Mouse (Mus musculus): ENCODE results near the gene Ccdc28a.

The Ccdc28a gene

DNA sequence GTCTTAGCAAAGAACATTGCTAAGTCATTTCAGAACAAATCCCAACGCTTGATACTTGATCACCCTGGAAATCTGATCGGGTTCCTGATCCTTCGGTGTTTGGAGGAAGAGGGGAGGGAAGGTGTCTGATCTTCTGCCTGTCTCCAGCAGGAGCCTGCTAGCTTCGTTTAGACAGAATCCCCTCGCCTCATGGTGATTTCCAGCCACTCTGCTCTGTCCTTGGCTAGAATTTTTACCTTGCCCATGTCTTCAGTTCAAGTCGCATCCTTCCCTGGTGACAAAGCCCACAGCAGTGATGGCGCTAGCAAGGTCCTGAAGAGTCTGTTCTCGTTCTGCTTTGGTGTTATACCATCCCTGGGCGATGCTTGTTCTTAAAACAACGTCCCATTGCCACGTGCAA is 40.6 kb downstream of the Ccdc28a start:
- DNase-seq = no peak

DNA sequence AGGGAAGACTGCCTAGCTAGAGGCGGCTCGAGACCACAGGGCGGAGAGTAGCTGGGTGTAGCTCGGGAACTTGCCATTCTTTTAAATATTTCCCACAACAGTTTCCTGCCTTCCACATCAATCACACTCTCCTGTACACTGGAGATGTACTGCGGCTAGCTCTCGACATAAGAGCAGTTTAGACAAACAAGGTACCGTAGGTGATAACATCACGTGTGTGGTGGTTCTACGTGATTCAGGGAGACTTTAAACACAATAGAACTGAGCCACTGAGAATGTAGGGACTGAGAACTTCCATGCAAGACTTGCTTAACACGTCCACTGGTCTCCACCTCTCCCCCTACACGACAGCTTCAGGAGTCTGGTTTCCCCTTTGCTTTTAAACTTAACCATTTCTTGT is 41.6 kb downstream of the Ccdc28a start:
- DNase-seq = no peak

GRCm38 (mm10) chr10:18191706-18192105 is 43.1 kb downstream of the Ccdc28a start:
- DNase-seq = no peak

DNA sequence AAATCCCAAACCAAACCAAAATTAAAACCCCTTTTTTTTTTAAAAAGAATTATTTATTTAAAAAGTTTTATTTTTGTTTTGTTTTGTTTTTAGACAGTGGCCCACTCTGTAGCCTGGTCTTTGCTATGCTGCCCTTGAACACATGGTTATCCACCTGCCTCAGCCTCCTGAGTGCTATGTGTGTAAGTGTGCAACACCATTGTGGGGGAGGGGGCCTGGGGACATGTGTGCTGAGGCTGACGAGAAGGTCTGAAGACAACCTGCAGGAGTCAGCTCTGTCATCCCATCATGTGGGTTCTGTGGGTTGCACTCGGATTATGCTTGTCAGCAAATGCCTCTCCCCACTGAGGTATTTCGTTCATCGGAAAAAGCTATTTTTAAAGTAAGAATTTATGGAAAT is 45.3 kb downstream of the Ccdc28a start:
- no peak for DNase-seq

DNA sequence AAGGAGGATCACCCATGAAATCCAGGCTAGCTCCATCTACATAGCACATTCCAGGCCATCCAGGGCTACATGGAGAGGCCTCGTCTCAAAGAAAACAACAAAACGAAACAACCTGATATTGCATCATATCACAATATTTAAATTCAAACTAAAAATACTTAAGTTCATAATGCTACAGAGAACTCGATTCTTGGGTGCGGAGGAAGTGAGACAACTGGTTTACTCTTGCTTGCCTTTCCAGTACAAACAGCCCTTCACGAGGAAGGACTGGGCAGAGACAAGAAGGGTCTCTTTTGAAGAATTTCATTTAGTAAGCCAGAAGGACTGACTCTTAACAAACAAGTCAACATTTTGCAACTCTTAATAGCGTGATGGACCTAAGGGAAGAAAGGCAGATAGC is 46.2 kb downstream of the Ccdc28a start:
- no peak for DNase-seq

DNA sequence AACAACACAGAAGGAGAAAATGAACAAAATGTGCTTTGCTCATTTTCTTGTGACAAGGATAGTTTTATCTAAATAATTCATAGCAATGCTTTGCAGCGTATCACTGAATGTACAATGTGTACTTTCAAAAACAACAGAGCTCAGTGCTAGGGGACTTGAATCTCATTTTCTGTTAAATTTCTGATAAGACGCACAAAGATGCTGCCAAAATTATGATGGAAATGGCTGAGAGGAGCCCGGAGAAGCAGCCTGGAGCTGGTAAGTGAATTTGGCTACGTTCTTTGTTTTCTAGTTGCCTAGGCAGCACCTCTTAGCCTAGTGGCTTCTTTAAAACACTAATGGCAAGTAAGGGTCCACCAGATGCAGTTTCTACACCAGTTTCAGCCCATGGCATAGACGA is 52.6 kb downstream of the Ccdc28a start:
- DNase-seq = no peak

DNA sequence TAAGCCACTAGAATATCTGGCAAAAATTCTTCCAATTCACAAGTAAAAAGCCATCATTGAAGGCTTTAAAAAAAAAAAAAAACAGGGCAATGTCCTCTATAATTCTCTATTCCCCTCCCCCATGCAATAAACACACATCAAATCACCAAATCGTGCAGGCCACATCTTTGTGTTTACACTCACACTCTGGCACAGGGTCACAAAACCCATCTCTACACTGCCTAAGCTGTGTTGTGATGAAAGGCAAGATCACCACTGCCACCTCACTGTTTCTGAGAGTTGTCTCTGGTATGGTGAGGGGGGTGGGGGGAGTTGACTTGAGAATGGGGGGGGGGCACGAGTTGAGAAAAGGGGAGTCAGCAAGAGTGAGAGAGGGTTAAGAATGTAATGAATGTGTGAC is 57.5 kb downstream of the Ccdc28a start:
- no peak for DNase-seq

- DNase-seq = no peak
These were observed 58.1 kb downstream of the Ccdc28a start for GRCm38 (mm10) chr10:18176722-18177121.

DNA sequence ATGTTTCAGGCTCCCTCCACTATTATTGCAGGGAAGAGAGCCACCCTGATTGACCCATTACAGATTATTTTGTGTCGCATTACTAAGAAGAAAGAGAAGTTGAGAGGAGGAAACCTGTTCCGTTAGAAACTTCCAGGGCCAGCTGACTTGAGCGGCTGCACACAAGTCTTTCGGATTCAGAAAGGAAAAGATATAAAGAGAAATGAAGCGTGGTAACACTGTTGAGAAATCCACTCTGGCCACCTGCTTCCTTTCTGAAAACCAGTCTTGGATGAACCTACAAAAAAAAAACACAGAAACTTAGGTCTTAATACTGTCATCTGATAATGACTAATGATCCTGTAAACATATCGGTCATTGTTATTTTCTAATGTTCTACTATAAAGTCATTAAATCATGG is 59.7 kb downstream of the Ccdc28a start:
- DNase-seq = no peak
